In the genomic region with DNA sequence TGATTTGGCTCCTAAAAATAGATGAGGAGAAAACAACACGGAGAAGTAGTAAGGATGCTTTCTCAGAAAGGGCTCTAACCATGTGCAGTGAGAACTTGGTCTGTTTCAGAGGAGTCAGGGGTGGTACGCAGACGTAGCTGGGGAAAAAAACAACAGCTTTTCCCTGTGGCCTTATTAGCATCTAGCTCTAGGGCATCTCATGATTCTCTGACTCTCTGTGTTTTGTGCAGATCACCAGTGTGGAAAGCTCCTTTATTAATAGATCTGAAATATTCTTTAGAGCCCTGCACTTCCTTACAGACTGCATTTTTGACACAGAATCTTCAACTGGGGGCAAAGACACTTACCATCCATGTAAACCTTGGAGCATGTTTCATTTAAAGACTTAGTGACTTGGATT, we compare ENCODE assay signal across 23 mouse cellular contexts.
DNase-seq lines count a peak whose midpoint lies in the region; ATAC-seq and TF ChIP-seq lines count a peak whose summit lies in the region.
"Had no signal": no experiment of that assay in that cellular context is flagged by ENCODE, and none has a peak within 500 bp of the region (broad histone marks: within the 10 kb centered on the region; RNA-seq: fewer than 3 reads in every experiment).

No protein-coding gene starts in this region.

- no peaks in the 10 kb centered on the region for H3K36me3 ChIP-seq in forebrain, embryonic 14.5 days (ENCODE audit: control insufficient read depth, insufficient read depth, low read length)
- H3K36me3 ChIP-seq in forebrain, embryonic 12.5 days (replicated peaks) = no peaks in the 10 kb centered on the region
- no peaks in the 10 kb centered on the region for H3K36me3 ChIP-seq in kidney, postnatal 0 days (ENCODE audit: insufficient read depth, low read length)
- no peaks in the 10 kb centered on the region for H3K36me3 ChIP-seq in midbrain, embryonic 13.5 days
- H3K36me3 ChIP-seq: heart, embryonic 13.5 days; kidney, embryonic 15.5 days; stomach, embryonic 15.5 days had no signal

- H3K4me2 ChIP-seq in forebrain, embryonic 14.5 days (ENCODE audit: low read length) = no peak overlapping the region
- no peak overlapping the region for H3K4me2 ChIP-seq in forebrain, embryonic 12.5 days
- no peak overlapping the region for H3K4me2 ChIP-seq in kidney, postnatal 0 days (ENCODE audit: low read length)
- H3K4me2 ChIP-seq in midbrain, embryonic 13.5 days (replicated peaks) = peak overlapping the region; percentile 22
- H3K4me2 ChIP-seq: heart, embryonic 13.5 days; kidney, embryonic 15.5 days; liver, embryonic 11.5 days; stomach, embryonic 15.5 days had no signal

- no peak overlapping the region for H3K4me3 ChIP-seq in forebrain, embryonic 14.5 days (ENCODE audit: low read depth, low read length)
- H3K4me3 ChIP-seq in forebrain, embryonic 12.5 days (replicated peaks) = no peak overlapping the region
- no peak overlapping the region for H3K4me3 ChIP-seq in kidney, postnatal 0 days (replicated peaks; ENCODE audit: low read depth, low read length)
- H3K4me3 ChIP-seq in midbrain, embryonic 13.5 days (replicated peaks) = no peak overlapping the region
- H3K4me3 ChIP-seq: heart, embryonic 13.5 days; kidney, embryonic 15.5 days; layer of hippocampus, adult 2 months; megakaryocyte, embryonic 14.5 days; myocyte; stomach, embryonic 15.5 days had no signal

- peaks cover 6% of the 10 kb centered on the region; the same call in 1 of the 2 replicates for H3K4me1 ChIP-seq in forebrain, embryonic 14.5 days (ENCODE audit: control insufficient read depth, insufficient read depth, low read length)
- H3K4me1 ChIP-seq in forebrain, embryonic 12.5 days = peaks cover 14% of the 10 kb centered on the region
- H3K4me1 ChIP-seq in kidney, postnatal 0 days (replicated peaks; ENCODE audit: insufficient read depth, low read length) = 0 out of 2 replicates have a peak, but pooled peaks cover 4% of the 10 kb centered on the region
- H3K4me1 ChIP-seq in midbrain, embryonic 13.5 days (replicated peaks) = peaks cover 17% of the 10 kb centered on the region
- H3K4me1 ChIP-seq: heart, embryonic 13.5 days; megakaryocyte, embryonic 14.5 days; stomach, embryonic 15.5 days had no signal

- WGBS in forebrain, embryonic 14.5 days = 26% methylated on average over 3 of the region's 3 CpGs
- 41% methylated on average over 3 of the region's 3 CpGs for WGBS in forebrain, embryonic 12.5 days
- 39% methylated on average over 3 of the region's 3 CpGs for WGBS in kidney, postnatal 0 days
- WGBS in midbrain, embryonic 13.5 days = 16% methylated on average over 3 of the region's 3 CpGs

- H3K27me3 ChIP-seq in forebrain, embryonic 14.5 days (replicated peaks; ENCODE audit: control insufficient read depth, insufficient read depth, low read length) = no peaks in the 10 kb centered on the region
- H3K27me3 ChIP-seq in forebrain, embryonic 12.5 days = no peaks in the 10 kb centered on the region
- H3K27me3 ChIP-seq in kidney, postnatal 0 days (ENCODE audit: insufficient read depth, low read length) = no peaks in the 10 kb centered on the region
- H3K27me3 ChIP-seq in midbrain, embryonic 13.5 days = no peaks in the 10 kb centered on the region
- H3K27me3 ChIP-seq: heart, embryonic 13.5 days; kidney, embryonic 15.5 days; megakaryocyte, embryonic 14.5 days; stomach, embryonic 15.5 days had no signal

- H3K27ac ChIP-seq in forebrain, embryonic 14.5 days (ENCODE audit: low read depth, low read length) = no peak overlapping the region; the same call in 1 of the 2 replicates
- H3K27ac ChIP-seq in forebrain, embryonic 12.5 days = no peak overlapping the region
- peak overlapping the region; percentile 22; the same call in 1 of the 2 replicates for H3K27ac ChIP-seq in kidney, postnatal 0 days
- H3K27ac ChIP-seq in midbrain, embryonic 13.5 days = peak overlapping the region; percentile 73
- H3K27ac ChIP-seq: heart, embryonic 13.5 days; kidney, embryonic 15.5 days; layer of hippocampus, adult 2 months; stomach, embryonic 15.5 days had no signal

- no peak for ATAC-seq in forebrain, embryonic 14.5 days
- no peak for ATAC-seq in forebrain, embryonic 12.5 days (ENCODE audit: low FRiP score)
- ATAC-seq in kidney, postnatal 0 days (replicated peaks; ENCODE audit: low FRiP score, low read depth) = no peak
- ATAC-seq in midbrain, embryonic 13.5 days = peak; percentile 43; the same call in 1 of the 2 replicates
- ATAC-seq: intestine, postnatal 0 days had no signal

- TF ChIP-seq CTCF in kidney, postnatal 0 days (IDR thresholded peaks at IDR 0.05; ENCODE audit: low read depth) = no peak

- H3K9me3 ChIP-seq in forebrain, embryonic 14.5 days (replicated peaks; ENCODE audit: control insufficient read depth, low read length) = no peaks in the 10 kb centered on the region
- no peaks in the 10 kb centered on the region for H3K9me3 ChIP-seq in forebrain, embryonic 12.5 days
- no peaks in the 10 kb centered on the region for H3K9me3 ChIP-seq in kidney, postnatal 0 days (replicated peaks; ENCODE audit: low read length)
- no peaks in the 10 kb centered on the region for H3K9me3 ChIP-seq in midbrain, embryonic 13.5 days
- H3K9me3 ChIP-seq: heart, embryonic 13.5 days; kidney, embryonic 15.5 days; megakaryocyte, embryonic 14.5 days; stomach, embryonic 15.5 days had no signal

- no peak overlapping the region for H3K9ac ChIP-seq in forebrain, embryonic 14.5 days (ENCODE audit: low read length)
- H3K9ac ChIP-seq in forebrain, embryonic 12.5 days = no peak overlapping the region
- H3K9ac ChIP-seq in kidney, postnatal 0 days (ENCODE audit: low read depth, low read length) = no peak overlapping the region
- no peak overlapping the region for H3K9ac ChIP-seq in midbrain, embryonic 13.5 days (replicated peaks)
- H3K9ac ChIP-seq: heart, embryonic 13.5 days; kidney, embryonic 15.5 days; stomach, embryonic 15.5 days had no signal

- DNase-seq in forebrain, embryonic 14.5 days (ENCODE audit: low spot score) = peak; percentile 22
- DNase-seq in kidney, postnatal 0 days (ENCODE audit: low spot score) = peak; percentile 61
- DNase-seq in kidney, postnatal 25 days = no peak
- DNase-seq in right cerebral cortex, adult 2 months (ENCODE audit: low spot score in 2 of 2) = no peak
- DNase-seq in urinary bladder, adult 2 months (ENCODE audit: low spot score) = no peak
- DNase-seq: adrenal gland, postnatal 25 days; cerebellum, adult 11-12 months; cerebellum, postnatal 25 days; gastrocnemius, postnatal 10 days; heart, adult 11 months; lung, adult 18-20 months; lung, postnatal 14 days; thymus, adult 2 months had no signal

Comparison
In these comparisons a context has a peak if more than half of its experiments do, and no peak if none do; other contexts are left out.
1. DNase-seq: peak in forebrain, embryonic 14.5 days (single experiment) and kidney, postnatal 0 days (single experiment); none in kidney, postnatal 25 days (0 of 2), right cerebral cortex, adult 2 months (0 of 2) and urinary bladder, adult 2 months (single experiment).
2. H3K27ac ChIP-seq: peak in kidney, postnatal 0 days (single experiment) and midbrain, embryonic 13.5 days (single experiment); none in forebrain, embryonic 14.5 days (single experiment) and forebrain, embryonic 12.5 days (single experiment).